In genomic region chr2:114174651-114175484, GRCm38 (mm10) we compare ENCODE assay signal across 8 mouse cellular contexts. TPM values are rescaled to one million over a fixed set of nuclear protein-coding genes. Genes with fewer than 3 reads are reported as not detected.
DNase-seq lines count a peak whose midpoint lies in the region; ATAC-seq lines count a peak whose summit lies in the region.

No protein-coding gene starts in this region.

- peaks cover 12% of the 10 kb centered on the region for H3K4me1 ChIP-seq in hindbrain, embryonic 14.5 days (replicated peaks; ENCODE audit: control insufficient read depth, insufficient read depth, low read length)

- peaks cover 15% of the 10 kb centered on the region; the same call in 1 of the 2 replicates for H3K36me3 ChIP-seq in hindbrain, embryonic 14.5 days (replicated peaks; ENCODE audit: control insufficient read depth, insufficient read depth)

- no peaks in the 10 kb centered on the region for H3K9me3 ChIP-seq in hindbrain, embryonic 14.5 days (ENCODE audit: control insufficient read depth, low read length)

- peak overlapping the region; percentile 77 for H3K9ac ChIP-seq in hindbrain, embryonic 14.5 days

- peak; percentile 86 for DNase-seq in T-cell, adult 2 months (ENCODE audit: low spot score)
- DNase-seq in cerebellum, postnatal 25 days: peak; percentile 81 to 86
- DNase-seq in frontal cortex, postnatal 25 days (ENCODE audit: low spot score in 2 of 2): peak; percentile 63 to 71
- DNase-seq in hindbrain, embryonic 14.5 days (ENCODE audit: low spot score): peak; percentile 88
- DNase-seq in layer of hippocampus, postnatal 36 days: peak; percentile 76 to 79
- DNase-seq in lung, postnatal 36 days: peak; percentile 90
- DNase-seq in retina, postnatal 1 day: peak; percentile 93
- peak; percentile 58 for DNase-seq in urinary bladder, adult 2 months (ENCODE audit: low spot score)

- no peaks in the 10 kb centered on the region for H3K27me3 ChIP-seq in hindbrain, embryonic 14.5 days (ENCODE audit: control insufficient read depth, insufficient read depth, low read length)

- under 1% methylated on average over 44 of the region's 44 CpGs for WGBS in hindbrain, embryonic 14.5 days

- H3K4me2 ChIP-seq in hindbrain, embryonic 14.5 days (replicated peaks): peak overlapping the region; percentile 83

- peak overlapping the region; percentile 77 for H3K4me3 ChIP-seq in hindbrain, embryonic 14.5 days (replicated peaks; ENCODE audit: low read length)

- ATAC-seq in hindbrain, embryonic 14.5 days (ENCODE audit: low FRiP score): peak; percentile 95

- H3K27ac ChIP-seq in hindbrain, embryonic 14.5 days: no peak overlapping the region

RNA-seq across cellular contexts. Expression of gene Aqr, which starts 12.0 kb away (rescaled TPM):
- 42.9 and 44.5 TPM in 2 replicates for polyA plus RNA-seq in hindbrain, embryonic 14.5 days (2014; fragmentation: Nextera tagmentation; extraction: Ambion mirVana)
- 10 to 100 TPM; 30.3 to 32.1 TPM for total RNA-seq in layer of hippocampus, postnatal 36 days (2021)
- polyA plus RNA-seq in urinary bladder, adult 2 months (2012; rRNA removed): 23.6 and 24.6 TPM in 2 replicates

RNA-seq across cellular contexts. Expression of gene Zfp770, which starts 26.4 kb away (rescaled TPM):
- 6.6 and 8.0 TPM in 2 replicates for polyA plus RNA-seq in hindbrain, embryonic 14.5 days (2014; fragmentation: Nextera tagmentation; extraction: Ambion mirVana)
- 10 to 100 TPM; 23.5 to 24.6 TPM for total RNA-seq in layer of hippocampus, postnatal 36 days (2021)
- 6.0 and 6.8 TPM in 2 replicates for polyA plus RNA-seq in urinary bladder, adult 2 months (2012; rRNA removed)
